Mouse (Mus musculus): ENCODE results near the gene Trpv5. TPM values are rescaled to one million over a fixed set of nuclear protein-coding genes. Genes with fewer than 3 reads are reported as not detected.
A peak's percentile ranks its signal among the peaks of the same experiment; 100 is the strongest.

Trpv5 gene
- polyA plus RNA-seq, 1 experiment from 2014 or later: 0.07 TPM

DNA sequence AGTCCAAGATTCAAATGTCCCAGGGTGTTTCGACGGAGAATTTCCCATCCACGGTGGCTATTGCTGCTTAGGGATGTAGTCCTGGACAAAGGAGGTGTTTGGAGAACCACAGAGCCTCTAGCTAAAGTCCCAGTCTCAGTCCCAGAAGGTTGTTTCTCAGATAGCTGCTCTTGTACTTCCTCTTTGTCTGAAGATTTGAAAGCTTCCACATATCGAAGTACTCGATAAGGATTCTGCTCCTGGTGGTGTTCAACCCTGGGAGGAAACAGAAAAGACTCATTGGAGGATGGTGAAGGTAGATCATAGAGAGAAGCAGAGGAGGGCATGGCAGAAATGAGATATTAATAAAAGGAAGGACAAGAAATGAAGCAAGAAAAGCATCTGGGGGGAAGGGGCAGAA, 27.4 kb downstream of the Trpv5 start:
- H3K4me1 ChIP-seq (replicated peaks; ENCODE audit: control insufficient read depth, insufficient read depth, low read length): no peaks in the 10 kb centered on the region
- H3K36me3 ChIP-seq (ENCODE audit: control insufficient read depth, insufficient read depth, low read length): no peaks in the 10 kb centered on the region
- no peaks in the 10 kb centered on the region for H3K9me3 ChIP-seq (ENCODE audit: control insufficient read depth, low read length)
- no peak for ATAC-seq (replicated peaks; ENCODE audit: low FRiP score)
- no peaks in the 10 kb centered on the region for H3K27me3 ChIP-seq (replicated peaks; ENCODE audit: control insufficient read depth, insufficient read depth, low read length)
- no peak overlapping the region for H3K4me2 ChIP-seq
- no peak overlapping the region for H3K27ac ChIP-seq (ENCODE audit: low read depth, low read length)
- H3K4me3 ChIP-seq (ENCODE audit: low read depth, low read length): no peak overlapping the region
- DNase-seq (ENCODE audit: low spot score): no peak
- whole genome bisulfite sequencing: 67% methylated on average over 5 of the region's 5 CpGs
- H3K9ac ChIP-seq (ENCODE audit: low read depth, low read length): no peak overlapping the region

DNA sequence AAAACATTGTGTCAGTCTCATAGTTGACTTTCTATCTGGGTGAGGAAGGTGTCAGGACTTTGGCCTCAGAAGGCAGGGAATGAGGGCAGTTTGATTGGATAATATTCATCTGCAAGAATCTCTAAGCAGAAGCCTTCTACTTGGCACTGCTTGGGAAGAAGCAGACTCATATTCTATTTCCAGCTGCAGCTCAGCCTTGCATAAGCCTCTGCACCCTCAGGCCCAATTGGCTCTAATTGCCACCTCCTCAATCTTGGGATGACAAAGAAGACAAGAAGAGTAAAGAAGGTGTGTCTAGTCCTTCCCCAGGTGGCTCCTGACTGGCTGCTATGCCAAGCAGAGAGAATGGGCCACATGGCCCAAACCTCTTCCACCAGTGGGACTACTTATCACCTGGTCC, 33.9 kb downstream of the Trpv5 start:
- H3K4me3 ChIP-seq (ENCODE audit: low read depth, low read length): no peak overlapping the region
- H3K36me3 ChIP-seq (ENCODE audit: control insufficient read depth, insufficient read depth, low read length): no peaks in the 10 kb centered on the region
- DNase-seq (ENCODE audit: low spot score) (no peak), ATAC-seq (replicated peaks; ENCODE audit: low FRiP score) (no peak)
- no peak overlapping the region for H3K9ac ChIP-seq (ENCODE audit: low read depth, low read length)
- no peaks in the 10 kb centered on the region for H3K9me3 ChIP-seq (ENCODE audit: control insufficient read depth, low read length)
- no peak overlapping the region for H3K27ac ChIP-seq (ENCODE audit: low read depth, low read length)
- no peak overlapping the region for H3K4me2 ChIP-seq
- no peaks in the 10 kb centered on the region; the same call in 1 of the 2 replicates for H3K27me3 ChIP-seq (replicated peaks; ENCODE audit: control insufficient read depth, insufficient read depth, low read length)
- H3K4me1 ChIP-seq (replicated peaks; ENCODE audit: control insufficient read depth, insufficient read depth, low read length): no peaks in the 10 kb centered on the region

DNA sequence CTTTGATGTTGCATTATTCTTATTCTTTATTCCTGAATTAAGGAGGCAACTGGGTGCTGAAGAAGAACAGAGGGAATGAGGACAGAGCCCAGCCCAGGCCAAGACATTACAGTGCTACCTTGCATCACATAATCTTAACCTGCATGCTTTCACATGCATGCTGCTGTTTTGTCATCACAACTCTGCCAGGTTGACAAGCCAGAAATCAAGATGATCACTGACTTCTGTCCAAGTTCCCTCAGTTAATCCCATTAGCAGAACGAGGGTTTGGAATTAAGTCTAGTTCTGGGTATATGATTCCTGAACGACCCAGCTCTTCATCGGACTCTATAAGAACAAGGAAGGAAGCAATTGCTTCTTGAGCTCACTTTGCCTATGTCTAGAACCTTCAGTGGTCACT, 34.3 kb downstream of the Trpv5 start:
- Histone ChIP-seq H3K36me3 (ENCODE audit: control insufficient read depth, insufficient read depth, low read length) (no peaks in the 10 kb centered on the region), H3K4me3 (ENCODE audit: low read depth, low read length) (no peak overlapping the region), H3K27ac (ENCODE audit: low read depth, low read length) (no peak overlapping the region), H3K27me3 (replicated peaks; ENCODE audit: control insufficient read depth, insufficient read depth, low read length) (no peaks in the 10 kb centered on the region; the same call in 1 of the 2 replicates), H3K4me1 (replicated peaks; ENCODE audit: control insufficient read depth, insufficient read depth, low read length) (0 out of 2 replicates have a peak, but pooled peaks cover 1% of the 10 kb centered on the region), H3K9me3 (ENCODE audit: control insufficient read depth, low read length) (no peaks in the 10 kb centered on the region), H3K9ac (ENCODE audit: low read depth, low read length) (no peak overlapping the region), H3K4me2 (no peak overlapping the region)
- no peak for ATAC-seq (replicated peaks; ENCODE audit: low FRiP score)
- 83% methylated on average over 3 of the region's 3 CpGs for WGBS
- DNase-seq (ENCODE audit: low spot score): no peak

DNA sequence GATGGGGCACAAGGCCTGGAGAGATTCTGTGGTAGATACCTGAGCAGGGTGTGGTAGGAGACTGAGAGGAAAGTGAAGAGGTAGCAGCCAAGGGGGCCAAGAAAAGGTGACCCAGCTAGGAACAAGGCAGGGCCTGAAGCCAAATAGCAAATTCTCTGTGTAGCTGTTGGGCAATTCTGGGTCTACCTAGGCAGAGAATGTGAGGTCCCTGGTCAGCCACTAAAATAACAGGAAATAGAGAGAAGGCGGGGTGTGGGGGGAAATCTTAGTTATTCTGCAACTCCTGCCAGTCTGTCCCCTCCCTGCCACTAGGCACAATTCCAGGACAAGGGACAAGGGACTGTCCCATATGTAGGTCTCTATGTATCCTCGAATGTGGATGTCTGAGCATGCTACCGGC, 37.3 kb downstream of the Trpv5 start:
- WGBS: 79% methylated on average over 3 of the region's 3 CpGs
- H3K4me2 ChIP-seq: no peak overlapping the region
- 0 out of 2 replicates have a peak, but pooled peaks cover 2% of the 10 kb centered on the region for H3K4me1 ChIP-seq (replicated peaks; ENCODE audit: control insufficient read depth, insufficient read depth, low read length)
- no peaks in the 10 kb centered on the region; the same call in 1 of the 2 replicates for H3K27me3 ChIP-seq (replicated peaks; ENCODE audit: control insufficient read depth, insufficient read depth, low read length)
- H3K9me3 ChIP-seq (ENCODE audit: control insufficient read depth, low read length): no peaks in the 10 kb centered on the region
- no peaks in the 10 kb centered on the region for H3K36me3 ChIP-seq (ENCODE audit: control insufficient read depth, insufficient read depth, low read length)
- ATAC-seq (replicated peaks; ENCODE audit: low FRiP score) (no peak), DNase-seq (ENCODE audit: low spot score) (no peak)
- no peak overlapping the region for H3K9ac ChIP-seq (ENCODE audit: low read depth, low read length)
- no peak overlapping the region for H3K4me3 ChIP-seq (ENCODE audit: low read depth, low read length)
- no peak overlapping the region for H3K27ac ChIP-seq (ENCODE audit: low read depth, low read length)

DNA sequence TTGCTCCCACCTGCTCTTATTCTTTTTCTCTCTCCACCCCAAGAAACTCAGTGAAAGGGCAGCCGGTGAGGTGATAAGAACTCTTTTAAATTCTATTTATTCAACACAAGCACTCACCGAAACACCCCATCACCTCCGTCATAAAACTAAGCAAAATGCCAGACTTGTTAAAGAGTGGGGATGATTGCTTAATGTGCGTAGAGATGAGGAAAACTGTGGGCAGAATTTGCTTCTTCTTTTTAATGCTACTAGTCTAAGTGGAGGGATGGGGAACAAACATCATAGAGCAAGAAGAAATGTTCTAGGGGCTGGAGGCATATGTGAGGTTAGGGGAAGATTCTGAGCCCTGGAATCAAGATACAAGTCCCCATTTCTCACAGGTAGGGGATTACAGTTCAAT, 37.8 kb downstream of the Trpv5 start:
- DNase-seq (ENCODE audit: low spot score): no peak
- H3K9ac ChIP-seq (ENCODE audit: low read depth, low read length): no peak overlapping the region
- H3K4me3 ChIP-seq (ENCODE audit: low read depth, low read length): no peak overlapping the region
- H3K27me3 ChIP-seq (replicated peaks; ENCODE audit: control insufficient read depth, insufficient read depth, low read length): no peaks in the 10 kb centered on the region; the same call in 1 of the 2 replicates
- ATAC-seq (replicated peaks; ENCODE audit: low FRiP score): no peak
- 0 out of 2 replicates have a peak, but pooled peaks cover 2% of the 10 kb centered on the region for H3K4me1 ChIP-seq (replicated peaks; ENCODE audit: control insufficient read depth, insufficient read depth, low read length)
- no peak overlapping the region for H3K27ac ChIP-seq (ENCODE audit: low read depth, low read length)
- H3K9me3 ChIP-seq (ENCODE audit: control insufficient read depth, low read length): no peaks in the 10 kb centered on the region
- no peaks in the 10 kb centered on the region for H3K36me3 ChIP-seq (ENCODE audit: control insufficient read depth, insufficient read depth, low read length)
- no peak overlapping the region for H3K4me2 ChIP-seq
- WGBS: 71% methylated on average over 4 of the region's 4 CpGs

DNA sequence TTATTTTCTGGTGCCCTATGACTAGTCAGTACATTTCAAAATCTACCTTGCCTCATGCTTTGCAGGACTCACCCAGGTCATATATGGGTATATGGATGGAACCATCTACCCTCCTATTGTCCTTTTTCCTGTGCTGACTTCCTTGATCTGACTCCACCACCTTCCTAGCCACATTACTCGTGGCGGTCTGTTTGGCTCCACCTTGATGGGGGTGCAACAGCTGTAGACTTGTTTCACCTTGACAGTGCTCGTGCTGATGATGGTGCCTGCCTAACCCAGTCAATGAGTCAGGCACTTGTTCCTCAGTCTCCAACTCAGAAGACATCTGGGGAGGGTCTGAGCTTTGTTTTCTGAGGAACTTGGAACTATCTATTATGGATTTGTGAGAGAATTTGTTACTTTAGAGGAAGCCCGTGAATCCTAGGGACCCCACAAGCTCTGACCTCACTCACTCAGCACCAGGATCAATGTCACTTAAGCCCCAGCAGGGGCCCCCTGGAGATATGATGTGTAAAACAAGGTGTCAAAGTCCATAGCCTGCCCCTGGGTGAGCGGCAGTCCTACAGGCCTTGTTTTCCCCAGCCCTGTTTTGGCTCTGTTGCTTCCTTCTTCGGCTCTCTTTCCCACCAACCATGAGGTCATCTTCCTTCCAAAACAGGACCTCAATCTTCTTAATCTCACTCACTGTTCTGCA, 39.2 kb downstream of the Trpv5 start:
- DNase-seq (ENCODE audit: low spot score) (no peak), ATAC-seq (replicated peaks; ENCODE audit: low FRiP score) (no peak)
- no peaks in the 10 kb centered on the region; the same call in 1 of the 2 replicates for H3K27me3 ChIP-seq (replicated peaks; ENCODE audit: control insufficient read depth, insufficient read depth, low read length)
- H3K36me3 ChIP-seq (ENCODE audit: control insufficient read depth, insufficient read depth, low read length): no peaks in the 10 kb centered on the region
- 69% methylated on average over 6 of the region's 6 CpGs for WGBS
- no peak overlapping the region for H3K9ac ChIP-seq (ENCODE audit: low read depth, low read length)
- H3K4me2 ChIP-seq: no peak overlapping the region
- H3K4me3 ChIP-seq (ENCODE audit: low read depth, low read length): no peak overlapping the region
- H3K27ac ChIP-seq (ENCODE audit: low read depth, low read length): no peak overlapping the region
- H3K9me3 ChIP-seq (ENCODE audit: control insufficient read depth, low read length): no peaks in the 10 kb centered on the region
- 0 out of 2 replicates have a peak, but pooled peaks cover 2% of the 10 kb centered on the region for H3K4me1 ChIP-seq (replicated peaks; ENCODE audit: control insufficient read depth, insufficient read depth, low read length)

DNA sequence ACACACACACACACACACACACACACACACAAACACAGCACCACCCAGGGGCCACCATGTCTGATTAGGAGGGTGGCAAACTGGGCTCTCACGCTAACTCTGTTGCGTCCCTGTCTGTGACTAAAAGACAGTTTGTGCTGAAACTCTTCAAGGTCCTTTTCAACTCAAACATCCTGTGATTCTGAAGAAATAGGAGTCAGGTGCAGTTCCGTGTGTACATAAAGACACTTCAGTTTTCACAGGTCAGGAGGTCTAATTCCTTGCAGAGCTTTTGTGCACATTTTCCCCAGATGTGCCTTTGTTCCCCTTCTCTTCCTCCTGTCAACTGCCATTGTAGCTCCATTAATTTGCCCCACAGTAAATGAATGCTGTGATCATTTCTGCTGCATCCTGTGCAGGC, 40.1 kb downstream of the Trpv5 start:
- H3K27me3 ChIP-seq (replicated peaks; ENCODE audit: control insufficient read depth, insufficient read depth, low read length): no peaks in the 10 kb centered on the region
- DNase-seq (ENCODE audit: low spot score): no peak
- H3K4me3 ChIP-seq (ENCODE audit: low read depth, low read length): no peak overlapping the region
- no peaks in the 10 kb centered on the region for H3K36me3 ChIP-seq (ENCODE audit: control insufficient read depth, insufficient read depth, low read length)
- ATAC-seq (replicated peaks; ENCODE audit: low FRiP score): no peak
- no peak overlapping the region for H3K9ac ChIP-seq (ENCODE audit: low read depth, low read length)
- H3K27ac ChIP-seq (ENCODE audit: low read depth, low read length): no peak overlapping the region
- no peaks in the 10 kb centered on the region for H3K9me3 ChIP-seq (ENCODE audit: control insufficient read depth, low read length)
- WGBS: 64% methylated on average over 3 of the region's 3 CpGs
- no peak overlapping the region for H3K4me2 ChIP-seq
- H3K4me1 ChIP-seq (replicated peaks; ENCODE audit: control insufficient read depth, insufficient read depth, low read length): 0 out of 2 replicates have a peak, but pooled peaks cover 2% of the 10 kb centered on the region

DNA sequence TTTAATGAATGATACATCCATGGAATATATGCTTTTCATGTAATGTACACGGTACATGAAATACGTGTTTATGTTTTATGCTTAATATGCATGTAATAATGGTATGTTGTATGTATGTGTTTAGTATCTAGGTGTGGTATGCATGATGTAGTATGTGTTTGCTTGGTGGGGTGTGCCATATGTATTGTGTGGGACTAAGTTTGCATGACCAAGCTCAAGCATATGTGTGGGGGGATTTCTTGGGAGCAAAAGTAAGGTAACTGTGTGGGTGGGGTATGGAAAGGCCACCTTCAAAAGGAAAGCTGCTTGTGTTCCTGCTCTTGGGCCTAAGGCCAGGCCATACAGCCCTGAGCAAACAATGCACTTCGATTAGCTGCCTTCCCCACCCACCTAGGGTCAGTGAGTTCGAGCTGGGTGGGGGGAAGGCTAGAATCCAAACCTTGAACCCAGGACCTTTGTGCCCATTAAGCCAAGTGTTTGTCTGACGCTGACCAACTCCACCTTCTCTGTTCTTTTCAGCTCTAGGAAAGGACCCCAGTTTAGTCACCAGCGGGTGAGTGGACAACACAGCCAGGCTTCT, 42.6 kb downstream of the Trpv5 start:
- Histone ChIP-seq H3K4me2 (no peak overlapping the region), H3K4me1 (replicated peaks; ENCODE audit: control insufficient read depth, insufficient read depth, low read length) (0 out of 2 replicates have a peak, but pooled peaks cover 2% of the 10 kb centered on the region), H3K9me3 (ENCODE audit: control insufficient read depth, low read length) (no peaks in the 10 kb centered on the region), H3K9ac (ENCODE audit: low read depth, low read length) (no peak overlapping the region), H3K27me3 (replicated peaks; ENCODE audit: control insufficient read depth, insufficient read depth, low read length) (no peaks in the 10 kb centered on the region), H3K27ac (ENCODE audit: low read depth, low read length) (no peak overlapping the region), H3K4me3 (ENCODE audit: low read depth, low read length) (no peak overlapping the region), H3K36me3 (ENCODE audit: control insufficient read depth, insufficient read depth, low read length) (no peaks in the 10 kb centered on the region)
- peak; percentile 35; the same call in 1 of the 2 replicates for ATAC-seq (replicated peaks; ENCODE audit: low FRiP score)
- 73% methylated on average over 6 of the region's 6 CpGs for WGBS
- DNase-seq (ENCODE audit: low spot score): no peak

DNA sequence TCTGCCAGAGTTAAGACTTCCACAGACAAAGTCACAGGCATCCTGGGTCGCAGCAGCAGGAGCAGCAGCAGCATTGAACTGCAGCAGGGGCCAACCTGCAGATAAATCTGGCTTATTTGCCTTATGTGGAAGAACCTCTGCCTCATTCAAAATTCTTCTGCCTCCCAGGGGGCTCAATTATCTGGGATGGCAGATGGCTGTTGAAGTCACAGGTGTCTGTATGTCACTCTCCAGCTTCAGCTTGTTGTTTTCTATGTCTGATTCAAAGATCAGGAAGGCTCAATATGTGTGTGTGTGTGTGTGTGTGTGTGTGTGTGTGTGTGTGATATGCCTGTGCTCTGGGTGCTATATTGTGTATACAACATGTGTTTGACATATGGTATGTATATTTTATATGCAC, 43.2 kb downstream of the Trpv5 start:
- DNase-seq (ENCODE audit: low spot score) (no peak), ATAC-seq (replicated peaks; ENCODE audit: low FRiP score) (no peak)
- Histone ChIP-seq H3K4me3 (ENCODE audit: low read depth, low read length) (no peak overlapping the region), H3K4me2 (no peak overlapping the region), H3K27me3 (replicated peaks; ENCODE audit: control insufficient read depth, insufficient read depth, low read length) (no peaks in the 10 kb centered on the region), H3K4me1 (replicated peaks; ENCODE audit: control insufficient read depth, insufficient read depth, low read length) (0 out of 2 replicates have a peak, but pooled peaks cover 2% of the 10 kb centered on the region), H3K36me3 (ENCODE audit: control insufficient read depth, insufficient read depth, low read length) (no peaks in the 10 kb centered on the region), H3K9me3 (ENCODE audit: control insufficient read depth, low read length) (no peaks in the 10 kb centered on the region), H3K27ac (ENCODE audit: low read depth, low read length) (no peak overlapping the region), H3K9ac (ENCODE audit: low read depth, low read length) (no peak overlapping the region)
- 38% methylated on average over 1 of the region's 1 CpGs for WGBS

Measured in liver, embryonic 11.5 days (tissue).